Mouse (Mus musculus): ENCODE measurements at regions not wholly inside any gene's neighbourhood (a gene's known extent, or its start where the extent isn't known, plus 50 kb on each side); places are given as distances from the start of the nearest gene placed in this dataset.

- TF ChIP-seq CTCF (IDR thresholded peaks at IDR 0.05; ENCODE audit: borderline replicate concordance, extremely low read depth, insufficient read depth, insufficient read length): no peak
- no peak for TF ChIP-seq POLR2A (IDR thresholded peaks at IDR 0.05; ENCODE audit: borderline replicate concordance, extremely low read depth, insufficient read depth, insufficient read length, poor library complexity, severe bottlenecking)
- DNase-seq (ENCODE audit: low read depth): no peak
These were observed 99.6 kb upstream of the Mc3r start for GRCm38 (mm10) chr2:172148736-172149135.

GRCm38 (mm10) chr2:172149734-172150133 is 98.6 kb upstream of the Mc3r start:
- TF ChIP-seq POLR2A (IDR thresholded peaks at IDR 0.05; ENCODE audit: borderline replicate concordance, extremely low read depth, insufficient read depth, insufficient read length, poor library complexity, severe bottlenecking) (no peak), CTCF (IDR thresholded peaks at IDR 0.05; ENCODE audit: borderline replicate concordance, extremely low read depth, insufficient read depth, insufficient read length) (no peak)
- DNase-seq (ENCODE audit: low read depth): no peak

GRCm38 (mm10) chr2:172150898-172151297 is 97.4 kb upstream of the Mc3r start:
- DNase-seq (ENCODE audit: low read depth): no peak
- peak; percentile 34; the same call in 1 of the 2 replicates for TF ChIP-seq CTCF (IDR thresholded peaks at IDR 0.05; ENCODE audit: borderline replicate concordance, extremely low read depth, insufficient read depth, insufficient read length)
- no peak for TF ChIP-seq POLR2A (IDR thresholded peaks at IDR 0.05; ENCODE audit: borderline replicate concordance, extremely low read depth, insufficient read depth, insufficient read length, poor library complexity, severe bottlenecking)

GRCm38 (mm10) chr2:172159909-172160308 is 88.4 kb upstream of the Mc3r start:
- TF ChIP-seq CTCF (IDR thresholded peaks at IDR 0.05; ENCODE audit: borderline replicate concordance, extremely low read depth, insufficient read depth, insufficient read length): no peak
- TF ChIP-seq POLR2A (IDR thresholded peaks at IDR 0.05; ENCODE audit: borderline replicate concordance, extremely low read depth, insufficient read depth, insufficient read length, poor library complexity, severe bottlenecking): no peak
- DNase-seq (ENCODE audit: low read depth): no peak

- TF ChIP-seq POLR2A (IDR thresholded peaks at IDR 0.05; ENCODE audit: borderline replicate concordance, extremely low read depth, insufficient read depth, insufficient read length, poor library complexity, severe bottlenecking): no peak
- TF ChIP-seq CTCF (IDR thresholded peaks at IDR 0.05; ENCODE audit: borderline replicate concordance, extremely low read depth, insufficient read depth, insufficient read length): no peak
- no peak for DNase-seq (ENCODE audit: low read depth)
These were observed 70.9 kb upstream of the Mc3r start for GRCm38 (mm10) chr2:172177371-172177770.

- no peak for DNase-seq (ENCODE audit: low read depth)
- no peak for TF ChIP-seq CTCF (IDR thresholded peaks at IDR 0.05; ENCODE audit: borderline replicate concordance, extremely low read depth, insufficient read depth, insufficient read length)
- no peak for TF ChIP-seq POLR2A (IDR thresholded peaks at IDR 0.05; ENCODE audit: borderline replicate concordance, extremely low read depth, insufficient read depth, insufficient read length, poor library complexity, severe bottlenecking)
These were observed 69.0 kb upstream of the Mc3r start for GRCm38 (mm10) chr2:172179301-172179700.

- TF ChIP-seq CTCF (IDR thresholded peaks at IDR 0.05; ENCODE audit: borderline replicate concordance, extremely low read depth, insufficient read depth, insufficient read length) (no peak), POLR2A (IDR thresholded peaks at IDR 0.05; ENCODE audit: borderline replicate concordance, extremely low read depth, insufficient read depth, insufficient read length, poor library complexity, severe bottlenecking) (no peak)
- DNase-seq (ENCODE audit: low read depth): no peak
These were observed 50.5 kb upstream of the Mc3r start for GRCm38 (mm10) chr2:172197746-172198145.

Measured in brain, embryonic 14.5 days (tissue).